In genomic region chr17:26043249-26043636, GRCm38 (mm10) we compare ENCODE assay signal across 9 mouse cellular contexts. TPM values are rescaled to one million over a fixed set of nuclear protein-coding genes. Genes with fewer than 3 reads are reported as not detected.
DNase-seq lines count a peak whose midpoint lies in the region; ATAC-seq lines count a peak whose summit lies in the region.
"Had no signal": no experiment of that assay in that cellular context is flagged by ENCODE, and none has a peak within 500 bp of the region (broad histone marks: within the 10 kb centered on the region; RNA-seq: fewer than 3 reads in every experiment).

No protein-coding gene starts in this region.

- H3K27me3 ChIP-seq in forebrain, embryonic 15.5 days: no peaks in the 10 kb centered on the region
- no peaks in the 10 kb centered on the region for H3K27me3 ChIP-seq in midbrain, embryonic 13.5 days

- H3K9me3 ChIP-seq in forebrain, embryonic 15.5 days: no peaks in the 10 kb centered on the region
- H3K9me3 ChIP-seq in midbrain, embryonic 13.5 days: no peaks in the 10 kb centered on the region

- H3K4me2 ChIP-seq in forebrain, embryonic 15.5 days (replicated peaks): peak overlapping the region; percentile 10
- no peak overlapping the region for H3K4me2 ChIP-seq in midbrain, embryonic 13.5 days (replicated peaks)

- H3K4me3 ChIP-seq in forebrain, embryonic 15.5 days: no peak overlapping the region
- H3K4me3 ChIP-seq in midbrain, embryonic 13.5 days (replicated peaks): no peak overlapping the region
- H3K4me3 ChIP-seq: erythroblast, embryonic 14.5 days had no signal

- no peak overlapping the region for H3K9ac ChIP-seq in forebrain, embryonic 15.5 days (replicated peaks)
- H3K9ac ChIP-seq in midbrain, embryonic 13.5 days (replicated peaks): 0 out of 2 replicates have a peak overlapping the region, but pooled peaks have one; percentile 15

- intact Hi-C loops in heart, postnatal 14 days (cut with DNase I): no loop called here

- peaks cover 42% of the 10 kb centered on the region for H3K4me1 ChIP-seq in forebrain, embryonic 15.5 days
- H3K4me1 ChIP-seq in midbrain, embryonic 13.5 days (replicated peaks): peaks cover 45% of the 10 kb centered on the region

- WGBS in forebrain, embryonic 15.5 days: 25% methylated on average over 5 of the region's 5 CpGs
- WGBS in midbrain, embryonic 13.5 days: 71% methylated on average over 5 of the region's 5 CpGs

- H3K36me3 ChIP-seq in forebrain, embryonic 15.5 days: no peaks in the 10 kb centered on the region
- no peaks in the 10 kb centered on the region for H3K36me3 ChIP-seq in midbrain, embryonic 13.5 days

- H3K27ac ChIP-seq in forebrain, embryonic 15.5 days (replicated peaks): peak overlapping the region; percentile 93
- H3K27ac ChIP-seq in midbrain, embryonic 13.5 days: peak overlapping the region; percentile 80

- peak; percentile 40 for DNase-seq in retina, postnatal 1 day
- DNase-seq in retina, embryonic 14.5 days (ENCODE audit: low spot score): no peak
- peak; percentile 71 to 81 for DNase-seq in heart, postnatal 14 days
- peak; percentile 74 to 87 for DNase-seq in layer of hippocampus, postnatal 14 days (ENCODE audit: low spot score in 2 of 2)
- peak; percentile 88 for DNase-seq in testis, postnatal 10 days (ENCODE audit: low spot score)
- no peak for DNase-seq in thymus, postnatal 36 days

- ATAC-seq in forebrain, embryonic 15.5 days (replicated peaks): peak; percentile 69
- peak; percentile 64 for ATAC-seq in midbrain, embryonic 13.5 days

RNA-seq across cellular contexts. Expression of gene Rab11fip3, which starts 26.1 kb away (rescaled TPM):
- 34.0 and 36.3 TPM in 2 replicates for polyA plus RNA-seq in forebrain, embryonic 15.5 days (2015; fragmentation: Nextera tagmentation; extraction: Ambion mirVana)
- total RNA-seq in heart, postnatal 14 days (2021): 10 to 100 TPM; 22.7 to 25.3 TPM
- total RNA-seq in layer of hippocampus, postnatal 14 days (2021): 10 to 100 TPM; 82.3 to 85.1 TPM
- polyA plus RNA-seq in midbrain, embryonic 13.5 days (2015; fragmentation: Nextera tagmentation; extraction: Ambion mirVana): 27.6 and 35.0 TPM in 2 replicates

RNA-seq across cellular contexts. Expression of gene Decr2, which starts 46.9 kb away (rescaled TPM):
- 27.7 and 29.1 TPM in 2 replicates for polyA plus RNA-seq in forebrain, embryonic 15.5 days (2015; fragmentation: Nextera tagmentation; extraction: Ambion mirVana)
- total RNA-seq in heart, postnatal 14 days (2021): 10 to 100 TPM; 10.9 to 13.0 TPM
- 10 to 100 TPM; 23.6 to 24.2 TPM for total RNA-seq in layer of hippocampus, postnatal 14 days (2021)
- 27.0 and 28.2 TPM in 2 replicates for polyA plus RNA-seq in midbrain, embryonic 13.5 days (2015; fragmentation: Nextera tagmentation; extraction: Ambion mirVana)
- polyA plus RNA-seq: erythroblast, embryonic 14.5 days had no signal

RNA-seq across cellular contexts. Expression of gene Nme4, which starts 52.2 kb away (rescaled TPM):
- 37.1 and 40.7 TPM in 2 replicates for polyA plus RNA-seq in forebrain, embryonic 15.5 days (2015; fragmentation: Nextera tagmentation; extraction: Ambion mirVana)
- 1 to 10 TPM; 3.1 to 3.6 TPM for total RNA-seq in heart, postnatal 14 days (2021)
- total RNA-seq in layer of hippocampus, postnatal 14 days (2021): 1 to 10 TPM; 2.4 to 4.2 TPM
- 31.8 and 36.8 TPM in 2 replicates for polyA plus RNA-seq in midbrain, embryonic 13.5 days (2015; fragmentation: Nextera tagmentation; extraction: Ambion mirVana)

RNA-seq across cellular contexts. Expression of gene Capn15, which starts 57.6 kb away (rescaled TPM):
- 23.9 and 24.8 TPM in 2 replicates for polyA plus RNA-seq in forebrain, embryonic 15.5 days (2015; fragmentation: Nextera tagmentation; extraction: Ambion mirVana)
- total RNA-seq in heart, postnatal 14 days (2021): 10 to 100 TPM; 11.4 to 13.1 TPM
- total RNA-seq in layer of hippocampus, postnatal 14 days (2021): 10 to 100 TPM; 44.4 to 46.2 TPM
- 19.1 and 21.1 TPM in 2 replicates for polyA plus RNA-seq in midbrain, embryonic 13.5 days (2015; fragmentation: Nextera tagmentation; extraction: Ambion mirVana)

Comparison
In these comparisons a context has a peak if more than half of its experiments do, and no peak if none do; other contexts are left out.
1. DNase-seq: peak in retina, postnatal 1 day (single experiment), heart, postnatal 14 days (2 of 2), layer of hippocampus, postnatal 14 days (2 of 2) and testis, postnatal 10 days (single experiment); none in retina, embryonic 14.5 days (single experiment) and thymus, postnatal 36 days (0 of 2).